Mouse (Mus musculus) MEL (cell line): ENCODE data around the gene Erlin1. TPM values are rescaled to one million over a fixed set of nuclear protein-coding genes. Genes with fewer than 3 reads are reported as not detected.

ENCODE experiments used
- DNase-seq: peaks from one replicate; pipeline ENCODE4 v3.0.0; 2011; ENCODE audit warnings: low read depth, low spot score
- H3K27ac ChIP-seq: 2 replicates; pipeline ENCODE4 v1.5.1; 2012; ENCODE audit warnings: low read depth, mild to moderate bottlenecking, control low read depth, low read length, moderate library complexity; ENCODE audit not compliant: control insufficient read depth
- H3K27me3 ChIP-seq, 2 experiments: fragments of 150-350 bp in 1 of 2; sonication (generic) in 1 of 2; 2 replicates each; pipeline ENCODE4 v1.6.1; 2012; ENCODE audit warnings: low read length in 2 of 2, mild to moderate bottlenecking in 2 of 2, improper control_type of control experiment in 1 of 2, moderate library complexity in 1 of 2; ENCODE audit not compliant: insufficient read depth in 2 of 2, control insufficient read depth in 1 of 2
- H3K36me3 ChIP-seq, 2 experiments: 2 replicates each; pipeline ENCODE4 v1.6.1; 2012 to 2014; ENCODE audit warnings: low read length in 2 of 2, improper control_type of control experiment in 1 of 2, inconsistent platforms in 1 of 2, mild to moderate bottlenecking in 1 of 2; ENCODE audit not compliant: insufficient read depth in 2 of 2, control insufficient read depth in 1 of 2
- H3K4me1 ChIP-seq, 2 experiments: fragments of 150-350 bp in 1 of 2; sonication (generic) in 1 of 2; 2 replicates each; pipeline ENCODE4 v1.6.1; 2012; ENCODE audit warnings: low read length in 2 of 2, improper control_type of control experiment in 1 of 2, mild to moderate bottlenecking in 1 of 2; ENCODE audit not compliant: insufficient read depth in 2 of 2, control insufficient read depth in 1 of 2
- H3K4me3 ChIP-seq, 2 experiments: fragments of 150-350 bp in 1 of 2; sonication (generic) in 1 of 2; 2 replicates each; pipeline ENCODE4 v1.5.1; 2012; ENCODE audit warnings: low read depth in 2 of 2, low read length in 2 of 2, mild to moderate bottlenecking in 2 of 2, moderate library complexity in 2 of 2, control low read depth in 1 of 2, improper control_type of control experiment in 1 of 2; ENCODE audit not compliant: control insufficient read depth in 1 of 2, insufficient read depth in 1 of 2
- H3K79me2 ChIP-seq: 2 replicates; pipeline ENCODE4 v1.6.1; 2012; ENCODE audit warnings: mild to moderate bottlenecking, low read length, moderate library complexity; ENCODE audit not compliant: control insufficient read depth, poor library complexity, insufficient read depth
- H3K9ac ChIP-seq: 2 replicates; pipeline ENCODE4 v1.6.1; 2012; ENCODE audit warnings: low read depth, mild to moderate bottlenecking, control low read depth, low read length, moderate library complexity; ENCODE audit not compliant: control insufficient read depth, poor library complexity, severe bottlenecking
- H3K9me3 ChIP-seq: fragments of 150-350 bp; sonication (generic); replicated peaks from 2 replicates; pipeline ENCODE4 v1.6.1; 2012; ENCODE audit warnings: mild to moderate bottlenecking, low read length, improper control_type of control experiment, moderate library complexity; ENCODE audit not compliant: insufficient read depth
- BHLHE40 ChIP-seq: IDR thresholded peaks from 2 replicates; pipeline ENCODE4 v1.6.1; 2012; ENCODE audit warnings: low read depth, mild to moderate bottlenecking, inconsistent platforms, low read length, improper control_type of control experiment, borderline replicate concordance
- CHD1 ChIP-seq: IDR thresholded peaks from 2 replicates; pipeline ENCODE4 v1.6.1; 2012; ENCODE audit warnings: low read depth, mild to moderate bottlenecking, inconsistent platforms, low read length, improper control_type of control experiment
- CHD2 ChIP-seq: IDR thresholded peaks from 2 replicates; pipeline ENCODE4 v1.6.1; 2011; ENCODE audit warnings: low read length, improper control_type of control experiment
- EP300 ChIP-seq, 2 experiments: IDR thresholded peaks; 2 replicates each; pipeline ENCODE4 v1.6.1; 2011; ENCODE audit warnings: improper control_type of control experiment in 2 of 2, low read length in 2 of 2, low read depth in 1 of 2, mild to moderate bottlenecking in 1 of 2
- ETS1 ChIP-seq: IDR thresholded peaks from 2 replicates; pipeline ENCODE4 v1.6.1; 2012; ENCODE audit warnings: low read depth, mild to moderate bottlenecking, inconsistent platforms, low read length, improper control_type of control experiment, moderate library complexity
- GATA1 ChIP-seq: IDR thresholded peaks from 2 replicates; pipeline ENCODE4 v1.6.1; 2011; ENCODE audit warnings: low read depth, low read length, improper control_type of control experiment
- JUND ChIP-seq: IDR thresholded peaks from 2 replicates; pipeline ENCODE4 v1.6.1; 2011; ENCODE audit warnings: low read depth, mild to moderate bottlenecking, improper control_type of control experiment, low read length
- MAZ ChIP-seq: IDR thresholded peaks from 2 replicates; pipeline ENCODE4 v1.6.1; 2012; ENCODE audit warnings: low read depth, mild to moderate bottlenecking, inconsistent platforms, low read length, improper control_type of control experiment
- MYC ChIP-seq: IDR thresholded peaks from 2 replicates; pipeline ENCODE4 v1.6.1; 2011; ENCODE audit warnings: low read depth, mild to moderate bottlenecking, low read length, improper control_type of control experiment, moderate library complexity
- NELFE ChIP-seq: IDR thresholded peaks from 2 replicates; pipeline ENCODE4 v1.6.1; 2011; ENCODE audit warnings: low read depth, low read length, improper control_type of control experiment
- RAD21 ChIP-seq: IDR thresholded peaks from 2 replicates; pipeline ENCODE4 v1.6.1; 2011; ENCODE audit warnings: mild to moderate bottlenecking, low read depth, low read length, improper control_type of control experiment
- SMC3 ChIP-seq: IDR thresholded peaks from 2 replicates; pipeline ENCODE4 v1.6.1; 2011; ENCODE audit warnings: low read depth, low read length, improper control_type of control experiment
- TAL1 ChIP-seq: IDR thresholded peaks from 2 replicates; pipeline ENCODE4 v1.6.1; 2012; ENCODE audit warnings: mild to moderate bottlenecking, inconsistent platforms, low read length, moderate library complexity, mixed read lengths
- TBP ChIP-seq: IDR thresholded peaks from 2 replicates; pipeline ENCODE4 v1.8.0; 2011; ENCODE audit warnings: low read depth, low read length, improper control_type of control experiment
- ZC3H11A ChIP-seq: IDR thresholded peaks from 2 replicates; pipeline ENCODE4 v1.6.1; 2012; ENCODE audit warnings: low read depth, mild to moderate bottlenecking, inconsistent platforms, low read length, improper control_type of control experiment
- ZNF384 ChIP-seq: IDR thresholded peaks from 2 replicates; pipeline ENCODE4 v1.6.1; 2012; ENCODE audit warnings: low read depth, mild to moderate bottlenecking, inconsistent platforms, low read length, improper control_type of control experiment
- polyA plus RNA-seq, 2 experiments: library from polyadenylated mRNA; stranded (reverse) in 1 of 2; unstranded in 1 of 2; fragments of >175 nt in 1 of 2; fragments of >200 nt in 1 of 2; gene quantifications; 2 replicates each; pipeline versions ENCODE4 v1.2.1 to v1.2.4; 2012; ENCODE audit warnings: low replicate concordance in 2 of 2, low read depth in 1 of 2; ENCODE audit not compliant: insufficient read length in 2 of 2, insufficient read depth in 1 of 2, missing spikeins in 1 of 2
- total RNA-seq: library from RNA; depleted of rRNA; stranded (reverse); fragments of 300-350 nt; gene quantifications from 2 replicates; pipeline ENCODE4 v1.2.3, GENCODE M21; 2012

The Erlin1 gene
- total and polyA plus RNA-seq, 3 experiments = 25.0 to 108 (median 39.5) TPM

- Histone ChIP-seq H3K79me2 (no peaks in the 10 kb centered on the region), H3K4me3 (no peak overlapping the region), H3K27me3 (peaks cover 0 to 3% of the 10 kb centered on the region in 2 experiments; a peak in 2 of 4 replicates), H3K9me3 (no peaks in the 10 kb centered on the region), H3K27ac (no peak overlapping the region), H3K4me1 (peaks cover 0 to 3% of the 10 kb centered on the region in 2 experiments; a peak in 2 of 4 replicates), H3K9ac (no peak overlapping the region), H3K36me3 (no peaks in the 10 kb centered on the region)
- peak; percentile 37 for DNase-seq
- TF ChIP-seq EP300 (IDR thresholded peaks at IDR 0.05; ENCODE audit: low read depth in 1 of 2, low read length in 2 of 2) (0 out of 4 replicates have a peak, but pooled peaks of 1 of the 2 experiments have one; percentile 14), RAD21 (no peak), ZNF384 (no peak), CHD2 (no peak)
Measured at GRCm38 (mm10) chr19:44013862-44014261, 55.7 kb downstream of the Erlin1 start.

GRCm38 (mm10) chr19:44008784-44009183, 60.8 kb downstream of the Erlin1 start:
- Histone ChIP-seq H3K4me1 (peaks cover 0 to 3% of the 10 kb centered on the region in 2 experiments; a peak in 2 of 4 replicates), H3K36me3 (no peaks in the 10 kb centered on the region), H3K27ac (no peak overlapping the region), H3K9me3 (no peaks in the 10 kb centered on the region), H3K27me3 (peaks cover 3 to 5% of the 10 kb centered on the region in 2 experiments), H3K9ac (no peak overlapping the region), H3K4me3 (no peak overlapping the region), H3K79me2 (no peaks in the 10 kb centered on the region)
- no peak for DNase-seq
- TF ChIP-seq CHD2 (no peak), BHLHE40 (no peak), TBP (no peak), JUND (no peak), NELFE (no peak), CHD1 (no peak)

- H3K9me3 ChIP-seq = no peaks in the 10 kb centered on the region
- H3K4me3 ChIP-seq = no peak overlapping the region
- H3K27ac ChIP-seq = no peak overlapping the region
- no peak overlapping the region for H3K9ac ChIP-seq
- DNase-seq = no peak
- TF ChIP-seq SMC3 = no peak
- no peaks in the 10 kb centered on the region for H3K36me3 ChIP-seq
- peaks cover 3 to 6% of the 10 kb centered on the region in 2 experiments for H3K27me3 ChIP-seq
- no peaks in the 10 kb centered on the region for H3K4me1 ChIP-seq
- no peaks in the 10 kb centered on the region for H3K79me2 ChIP-seq
Measured at GRCm38 (mm10) chr19:44007186-44007585, 62.4 kb downstream of the Erlin1 start.

- H3K79me2 ChIP-seq = no peaks in the 10 kb centered on the region
- H3K4me3 ChIP-seq = no peak overlapping the region
- H3K4me1 ChIP-seq = no peaks in the 10 kb centered on the region
- H3K9ac ChIP-seq = no peak overlapping the region
- TF ChIP-seq GATA1 = no peak
- TF ChIP-seq CHD1 = no peak
- no peak for TF ChIP-seq ETS1
- TF ChIP-seq MYC = no peak
- TF ChIP-seq TAL1 = no peak
- TF ChIP-seq JUND = no peak
- TF ChIP-seq MAZ = no peak
- no peak for TF ChIP-seq SMC3
- no peak for TF ChIP-seq ZC3H11A
- H3K27ac ChIP-seq = no peak overlapping the region
- H3K9me3 ChIP-seq = no peaks in the 10 kb centered on the region
- no peak for DNase-seq
- H3K36me3 ChIP-seq = no peaks in the 10 kb centered on the region
- peaks cover 13 to 16% of the 10 kb centered on the region in 2 experiments for H3K27me3 ChIP-seq
Measured at GRCm38 (mm10) chr19:44005025-44005424, 64.6 kb downstream of the Erlin1 start.
